Mouse (Mus musculus) left cerebral cortex, postnatal 36 days (tissue): ENCODE results near the gene Dctn1. TPM values are rescaled to one million over a fixed set of nuclear protein-coding genes. Genes with fewer than 3 reads are reported as not detected.

Experiments
- DNase-seq, 2 experiments: peaks; one replicate each; pipeline ENCODE4 v3.0.0; 2021 to 2022; ENCODE audit warnings: low spot score in 2 of 2, mixed read lengths in 1 of 2
- intact Hi-C: fragments of 180-260 bp; cut with DNase I; formaldehyde crosslinking; loops from one replicate; pipeline ENCODE4 v1.15.1; 2025
- total RNA-seq, 2 experiments: library from RNA; stranded (reverse); gene quantifications; 2 replicates each; pipeline ENCODE4 v1.2.3; 2021

The Dctn1 gene
- 100 to 1,000 TPM; 373 to 386 TPM for total RNA-seq

- DNase-seq, result peak; percentile 93 to 94
- intact Hi-C loops, result loop anchor here (2.0 to 10.0 kb wide), 2 partner anchors 21 to 171 kb away; no protein-coding TSS in a partner anchor
Observed at GRCm38 (mm10) chr6:83165607-83166242, at the start of gene Dctn1. TSS of gene Dctn1 (plus strand) at chr6:83165920.

- DNase-seq, result no peak
Observed at GRCm38 (mm10) chr6:83116373-83117164, 49.2 kb upstream of the Dctn1 start.

GRCm38 (mm10) chr6:83117165-83117438 is 48.6 kb upstream of the Dctn1 start:
- intact Hi-C loops, result loop anchor here (10.0 kb wide), 1 partner anchor 208 kb away; the partner anchor contains the start of genes Mob1a and Mthfd2
- DNase-seq, result no peak

More at GRCm38 (mm10) chr6:83116373-83117164, 49.2 kb upstream of the Dctn1 start:
- intact Hi-C loops, result loop anchor here (10.0 kb wide), 1 partner anchor 208 kb away; the partner anchor contains the start of genes Mob1a and Mthfd2

GRCm38 (mm10) chr6:83117616-83118015 is 48.1 kb upstream of the Dctn1 start:
- intact Hi-C loops, result loop anchor here (10.0 kb wide), 1 partner anchor 207 kb away; the partner anchor contains the start of genes Mob1a and Mthfd2

GRCm38 (mm10) chr6:83118369-83118768 is 47.4 kb upstream of the Dctn1 start:
- intact Hi-C loops, result loop anchor here (10.0 kb wide), 1 partner anchor 206 kb away; the partner anchor contains the start of genes Mob1a and Mthfd2

More at GRCm38 (mm10) chr6:83117616-83118015, 48.1 kb upstream of the Dctn1 start:
- DNase-seq, result no peak

GRCm38 (mm10) chr6:83118825-83119733 is 46.6 kb upstream of the Dctn1 start:
- DNase-seq, result no peak
- intact Hi-C loops, result loop anchor here (10.0 kb wide), 1 partner anchor 206 kb away; the partner anchor contains the start of genes Mob1a and Mthfd2

More at GRCm38 (mm10) chr6:83118369-83118768, 47.4 kb upstream of the Dctn1 start:
- no peak for DNase-seq

- DNase-seq, result no peak
- intact Hi-C loops, result loop anchor here (5.0 to 10.0 kb wide), 2 partner anchors 38 to 205 kb away; partner anchors contain the start of genes 1700003E16Rik, Mob1a, Mthfd2 and Wdr54
Observed at GRCm38 (mm10) chr6:83119734-83120051, 46.0 kb upstream of the Dctn1 start.

- intact Hi-C loops, result loop anchor here (5.0 kb wide), 1 partner anchor 36 kb away; the partner anchor contains the start of genes 1700003E16Rik and Wdr54
- DNase-seq, result peak; percentile 94 to 96
Observed at GRCm38 (mm10) chr6:83120930-83121862, 44.5 kb upstream of the Dctn1 start, which contains the start of gene Wbp1. TSS of gene Wbp1 (minus strand) at chr6:83121559.

- intact Hi-C loops, result loop anchor here (5.0 kb wide), 1 partner anchor 35 kb away; the partner anchor contains the start of genes 1700003E16Rik and Wdr54
- DNase-seq, result peak in 1 of 2 experiments; percentile 66
Observed at GRCm38 (mm10) chr6:83121863-83122710, 43.6 kb upstream of the Dctn1 start.

- no peak for DNase-seq
- intact Hi-C loops, result loop anchor here (5.0 kb wide), 1 partner anchor 34 kb away; the partner anchor contains the start of genes 1700003E16Rik and Wdr54
Observed at GRCm38 (mm10) chr6:83122961-83123360, 42.8 kb upstream of the Dctn1 start.

GRCm38 (mm10) chr6:83124851-83125312 is 40.8 kb upstream of the Dctn1 start:
- intact Hi-C loops, result loop anchor here (5.0 kb wide), 1 partner anchor 32 kb away; the partner anchor contains the start of genes 1700003E16Rik and Wdr54
- peak; percentile 87 to 90 for DNase-seq

GRCm38 (mm10) chr6:83125331-83125730 is 40.4 kb upstream of the Dctn1 start, which contains the start of gene Ino80b:
TSS of gene Ino80b (minus strand) at chr6:83125431.
- intact Hi-C loops, result no loop called here
- DNase-seq, result no peak

GRCm38 (mm10) chr6:83127419-83127818 is 38.3 kb upstream of the Dctn1 start:
- intact Hi-C loops, result no loop called here
- DNase-seq, result no peak

- intact Hi-C loops, result no loop called here
- DNase-seq, result no peak
Observed at GRCm38 (mm10) chr6:83131469-83132034, 34.2 kb upstream of the Dctn1 start.

- intact Hi-C loops, result no loop called here
- no peak for DNase-seq
Observed at GRCm38 (mm10) chr6:83132176-83132919, 33.4 kb upstream of the Dctn1 start.

- intact Hi-C loops, result no loop called here
- no peak for DNase-seq
Observed at GRCm38 (mm10) chr6:83134226-83134625, 31.5 kb upstream of the Dctn1 start.
